Mouse (Mus musculus): ENCODE data around the gene Rfx1. TPM values are rescaled to one million over a fixed set of nuclear protein-coding genes. Genes with fewer than 3 reads are reported as not detected.

The Rfx1 gene
- polyA plus RNA-seq, 1 experiment, result 12.6 TPM

DNA sequence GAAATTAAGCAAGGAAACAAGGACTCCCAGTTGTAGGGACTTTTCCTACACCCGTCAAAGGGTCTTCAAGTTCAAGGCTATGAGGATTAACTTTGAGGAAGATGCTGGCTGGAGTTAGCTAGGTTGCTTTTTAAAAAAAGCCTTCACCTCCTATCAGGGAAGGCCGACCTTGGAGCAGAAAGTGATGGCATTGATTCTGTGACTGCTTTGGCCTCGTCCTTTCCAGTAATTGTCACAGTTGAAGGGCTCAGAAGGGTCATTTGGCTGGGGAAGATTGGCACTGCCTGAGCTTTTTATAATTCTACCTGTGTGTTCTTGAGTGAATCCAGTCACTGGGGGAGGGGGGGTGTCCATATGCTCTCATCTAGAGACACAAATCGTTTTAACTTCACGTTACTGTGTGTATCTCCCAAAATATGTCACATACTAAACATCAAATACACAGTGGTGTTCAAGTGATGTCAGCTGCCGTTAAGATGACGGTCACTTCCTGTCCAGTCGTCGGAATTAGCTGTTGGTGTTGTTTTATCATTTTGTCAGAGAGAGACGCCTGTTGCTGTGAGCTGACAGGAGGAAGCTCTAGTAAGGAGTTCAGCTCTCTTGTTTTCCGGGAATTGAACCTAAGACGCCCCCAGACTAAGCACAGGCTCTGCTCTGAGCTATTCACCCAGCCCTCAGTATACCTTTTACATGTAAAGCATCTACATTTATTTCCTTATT is 1.8 kb downstream of the Rfx1 start:
- Histone ChIP-seq H3K4me3 (ENCODE audit: insufficient read depth, low read length) (no peak overlapping the region), H3K4me1 (ENCODE audit: control insufficient read depth, insufficient read depth, low read length) (peaks cover 24% of the 10 kb centered on the region), H3K27ac (ENCODE audit: insufficient read depth, low read length) (no peak overlapping the region)

DNA sequence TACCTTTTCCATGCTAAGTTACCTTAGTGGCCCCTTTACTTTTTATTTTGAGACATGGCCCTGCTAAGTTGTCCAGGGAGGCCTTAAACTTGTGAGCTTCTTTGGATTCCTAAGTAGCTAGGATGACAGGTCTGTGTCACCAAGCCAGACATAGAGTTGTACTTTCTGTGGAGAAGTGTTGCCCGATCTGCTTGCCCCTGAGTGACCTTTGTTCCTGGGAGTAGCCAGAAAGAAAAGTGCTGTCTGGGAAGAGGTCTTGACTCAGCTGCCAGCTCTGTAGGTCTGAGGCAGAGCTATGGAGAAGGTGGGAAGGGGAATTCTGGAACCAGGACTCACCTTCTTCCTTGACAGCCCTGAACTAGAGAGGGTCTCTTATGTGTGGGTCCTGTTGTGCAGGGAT is 2.5 kb downstream of the Rfx1 start:
- Histone ChIP-seq H3K4me3 (ENCODE audit: insufficient read depth, low read length) (no peak overlapping the region), H3K4me1 (ENCODE audit: control insufficient read depth, insufficient read depth, low read length) (peaks cover 17% of the 10 kb centered on the region), H3K27ac (ENCODE audit: insufficient read depth, low read length) (no peak overlapping the region)
- no peak for TF ChIP-seq CTCF (IDR thresholded peaks at IDR 0.05; ENCODE audit: borderline replicate concordance, insufficient read depth, low read length)
- no peak for TF ChIP-seq POLR2A (IDR thresholded peaks at IDR 0.05; ENCODE audit: low read depth, low read length)

More for the DNA sequence above, 1.8 kb downstream of the Rfx1 start:
- TF ChIP-seq CTCF (IDR thresholded peaks at IDR 0.05; ENCODE audit: borderline replicate concordance, insufficient read depth, low read length) (no peak), POLR2A (IDR thresholded peaks at IDR 0.05; ENCODE audit: low read depth, low read length) (no peak)

DNA sequence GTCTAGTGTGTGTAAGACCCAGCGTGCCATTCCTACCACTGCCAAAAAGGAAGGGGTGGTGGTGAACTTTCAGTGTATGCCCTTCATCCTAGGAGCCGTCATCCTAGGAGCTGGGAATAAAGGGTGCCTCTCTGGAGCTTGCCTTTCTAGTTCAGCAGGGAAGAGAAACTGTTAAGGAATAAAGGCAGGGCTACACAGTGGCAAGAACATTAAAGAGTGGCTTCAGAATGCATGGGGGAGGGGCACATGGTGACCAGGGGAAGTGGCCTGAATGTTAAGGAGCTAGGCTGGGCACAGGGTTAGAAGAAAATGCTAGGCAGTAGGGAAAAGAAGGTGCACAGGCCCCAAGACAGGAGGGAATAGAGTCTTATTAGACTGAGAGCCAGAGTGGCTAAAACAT is 3.1 kb downstream of the Rfx1 start:
- no peak for TF ChIP-seq POLR2A (IDR thresholded peaks at IDR 0.05; ENCODE audit: low read depth, low read length)
- no peak for TF ChIP-seq CTCF (IDR thresholded peaks at IDR 0.05; ENCODE audit: borderline replicate concordance, insufficient read depth, low read length)
- H3K4me3 ChIP-seq (ENCODE audit: insufficient read depth, low read length), result no peak overlapping the region
- no peak overlapping the region for H3K27ac ChIP-seq (ENCODE audit: insufficient read depth, low read length)
- H3K4me1 ChIP-seq (ENCODE audit: control insufficient read depth, insufficient read depth, low read length), result peaks cover 15% of the 10 kb centered on the region

DNA sequence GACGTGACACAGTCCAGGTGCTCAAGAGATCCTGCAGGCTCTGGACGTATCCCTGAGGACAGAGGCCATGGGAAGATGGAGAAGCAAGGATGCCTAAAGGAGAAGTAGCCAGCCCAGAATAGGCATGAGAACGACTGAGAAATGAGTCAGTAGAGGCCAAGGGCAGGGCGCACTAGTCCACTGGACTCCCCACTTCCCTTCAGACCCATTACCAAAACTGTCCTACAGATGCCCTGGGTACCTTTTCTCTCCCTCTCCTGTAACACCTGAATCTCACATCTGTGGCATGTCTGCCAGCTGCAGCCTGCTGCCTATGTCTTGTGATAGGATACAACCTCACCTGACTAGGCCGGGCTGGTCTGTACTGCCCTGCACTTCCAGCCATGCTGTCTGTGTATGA is 3.6 kb downstream of the Rfx1 start:
- Histone ChIP-seq H3K4me1 (ENCODE audit: control insufficient read depth, insufficient read depth, low read length) (peaks cover 15% of the 10 kb centered on the region), H3K4me3 (ENCODE audit: insufficient read depth, low read length) (no peak overlapping the region), H3K27ac (ENCODE audit: insufficient read depth, low read length) (no peak overlapping the region)
- TF ChIP-seq POLR2A (IDR thresholded peaks at IDR 0.05; ENCODE audit: low read depth, low read length) (no peak), CTCF (IDR thresholded peaks at IDR 0.05; ENCODE audit: borderline replicate concordance, insufficient read depth, low read length) (no peak)

DNA sequence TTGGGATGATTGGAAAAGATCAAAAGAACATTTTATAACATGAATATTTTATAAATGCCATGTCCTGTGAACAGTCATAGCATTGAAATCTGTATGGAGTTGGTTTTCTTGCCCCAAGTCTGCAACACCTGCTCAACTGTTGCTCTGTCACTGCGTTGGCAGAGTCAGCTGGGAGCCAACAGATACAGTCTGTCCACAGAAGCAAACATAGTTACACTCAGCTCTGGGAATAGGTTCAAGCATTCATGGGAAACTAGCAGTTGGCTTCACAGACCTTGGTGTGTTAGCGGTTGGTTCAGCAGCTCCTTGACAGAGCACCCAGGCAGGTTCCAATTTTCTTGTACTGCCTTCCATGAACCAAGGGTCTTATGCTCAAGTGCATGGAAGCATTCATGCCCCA is 4.0 kb downstream of the Rfx1 start:
- peaks cover 15% of the 10 kb centered on the region for H3K4me1 ChIP-seq (ENCODE audit: control insufficient read depth, insufficient read depth, low read length)
- TF ChIP-seq POLR2A (IDR thresholded peaks at IDR 0.05; ENCODE audit: low read depth, low read length) (no peak), CTCF (IDR thresholded peaks at IDR 0.05; ENCODE audit: borderline replicate concordance, insufficient read depth, low read length) (no peak)
- no peak overlapping the region for H3K27ac ChIP-seq (ENCODE audit: insufficient read depth, low read length)
- H3K4me3 ChIP-seq (ENCODE audit: insufficient read depth, low read length), result no peak overlapping the region

DNA sequence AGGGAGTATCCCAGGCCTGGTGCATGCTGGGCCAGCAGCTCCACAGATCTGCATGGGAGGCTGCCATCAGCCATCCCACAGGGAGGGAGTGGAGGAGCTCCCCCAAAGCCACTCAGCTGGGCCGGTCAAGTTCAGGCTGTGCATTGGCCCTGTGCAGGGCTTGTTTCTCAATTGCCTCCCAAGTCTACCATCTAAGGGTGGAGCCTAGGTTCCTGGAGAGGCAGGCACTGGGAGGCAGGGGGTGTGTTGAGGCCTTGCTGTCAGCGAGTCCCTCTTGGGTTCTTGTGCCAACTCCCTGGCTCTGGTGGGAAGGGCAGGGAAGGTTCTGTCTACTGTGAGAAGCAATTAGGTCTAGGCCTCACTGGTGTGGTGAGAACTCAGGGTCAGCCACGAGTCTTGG is 5.3 kb downstream of the Rfx1 start:
- TF ChIP-seq CTCF (IDR thresholded peaks at IDR 0.05; ENCODE audit: borderline replicate concordance, insufficient read depth, low read length) (no peak), POLR2A (IDR thresholded peaks at IDR 0.05; ENCODE audit: low read depth, low read length) (no peak)
- Histone ChIP-seq H3K4me3 (ENCODE audit: insufficient read depth, low read length) (no peak overlapping the region), H3K4me1 (ENCODE audit: control insufficient read depth, insufficient read depth, low read length) (peaks cover 15% of the 10 kb centered on the region), H3K27ac (ENCODE audit: insufficient read depth, low read length) (no peak overlapping the region)

DNA sequence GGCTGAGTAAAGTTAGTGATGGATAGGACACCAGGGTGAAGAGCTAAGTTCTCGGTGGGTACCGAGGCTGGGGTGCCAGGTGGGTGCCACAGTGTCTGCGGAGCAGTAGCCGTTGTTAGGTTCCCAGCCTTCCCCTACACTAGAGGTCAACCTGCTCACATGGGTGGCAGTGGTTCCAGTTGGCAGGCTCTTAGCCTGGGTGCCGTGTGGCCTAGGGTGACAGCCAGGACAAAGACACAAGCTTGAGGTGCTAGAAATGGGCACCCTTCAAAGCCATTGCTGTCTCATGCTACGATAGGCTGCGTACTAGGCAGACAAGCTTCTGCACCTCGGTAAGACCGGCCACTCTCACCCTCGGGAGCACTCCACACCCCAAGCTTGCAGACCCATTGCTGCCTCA is 5.7 kb downstream of the Rfx1 start:
- Histone ChIP-seq H3K27ac (ENCODE audit: insufficient read depth, low read length) (no peak overlapping the region), H3K4me3 (ENCODE audit: insufficient read depth, low read length) (no peak overlapping the region), H3K4me1 (ENCODE audit: control insufficient read depth, insufficient read depth, low read length) (peaks cover 15% of the 10 kb centered on the region)
- TF ChIP-seq CTCF (IDR thresholded peaks at IDR 0.05; ENCODE audit: borderline replicate concordance, insufficient read depth, low read length), result no peak
- no peak for TF ChIP-seq POLR2A (IDR thresholded peaks at IDR 0.05; ENCODE audit: low read depth, low read length)

DNA sequence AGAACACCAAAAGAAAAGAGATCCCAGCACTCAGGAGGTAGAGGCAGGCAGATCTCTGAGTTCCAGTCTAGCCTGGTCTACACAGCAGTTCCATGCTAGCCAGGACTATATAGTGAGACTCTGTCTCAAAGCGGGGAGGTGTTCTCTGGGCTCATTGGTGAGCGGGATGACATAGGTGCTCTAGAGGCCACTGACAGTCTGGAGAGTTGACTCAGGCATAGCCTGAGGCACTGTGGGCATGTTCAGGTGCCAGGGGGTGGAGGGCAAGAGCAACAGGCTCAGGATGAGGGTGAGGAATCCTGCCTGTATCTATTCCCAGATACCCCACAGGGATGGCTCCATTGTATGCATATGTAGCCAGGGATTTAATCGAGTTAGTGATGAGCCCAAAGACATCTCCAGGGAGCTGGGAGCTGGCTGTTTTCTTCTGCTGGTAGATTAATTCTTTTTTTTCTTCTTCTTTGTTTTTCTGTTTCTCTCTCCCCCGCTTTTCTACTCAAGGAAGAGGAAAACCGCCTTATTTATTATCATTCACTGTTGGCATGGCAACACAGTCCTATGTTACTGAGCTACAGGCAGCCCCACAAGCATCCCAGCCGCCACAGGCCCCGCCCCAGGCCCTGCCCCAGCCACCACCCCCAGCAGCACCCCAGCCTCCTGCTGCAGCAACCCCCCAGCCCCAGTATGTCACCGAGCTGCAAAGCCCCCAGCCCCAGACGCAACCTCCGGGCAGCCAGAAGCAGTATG is 6.8 kb downstream of the Rfx1 start:
- H3K4me1 ChIP-seq (ENCODE audit: control insufficient read depth, insufficient read depth, low read length), result peaks cover 11% of the 10 kb centered on the region
- no peak overlapping the region for H3K27ac ChIP-seq (ENCODE audit: insufficient read depth, low read length)
- no peak overlapping the region for H3K4me3 ChIP-seq (ENCODE audit: insufficient read depth, low read length)
- TF ChIP-seq CTCF (IDR thresholded peaks at IDR 0.05; ENCODE audit: borderline replicate concordance, insufficient read depth, low read length) (no peak), POLR2A (IDR thresholded peaks at IDR 0.05; ENCODE audit: low read depth, low read length) (no peak)

DNA sequence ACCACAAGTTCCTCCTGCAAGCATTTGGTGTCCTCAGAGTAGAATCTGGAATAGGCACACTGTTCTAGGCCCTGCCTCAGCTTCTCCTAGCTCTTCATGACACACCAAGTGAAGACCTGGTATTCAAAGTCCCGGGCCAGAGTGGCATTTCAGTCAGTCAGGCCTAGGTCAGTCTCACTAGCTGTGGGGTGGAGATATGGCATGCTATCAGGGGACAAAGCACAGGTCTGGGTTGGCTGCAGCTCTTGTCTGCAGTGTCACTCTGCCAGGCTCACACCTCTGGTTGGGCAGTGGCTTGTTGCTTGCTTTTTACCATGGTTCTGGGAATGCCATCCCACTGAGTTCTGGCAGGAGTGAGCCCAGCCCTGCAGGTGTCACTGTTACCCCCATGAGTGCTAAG is 9.8 kb downstream of the Rfx1 start:
- Histone ChIP-seq H3K27ac (ENCODE audit: insufficient read depth, low read length) (no peak overlapping the region), H3K4me3 (ENCODE audit: insufficient read depth, low read length) (no peak overlapping the region), H3K4me1 (ENCODE audit: control insufficient read depth, insufficient read depth, low read length) (no peaks in the 10 kb centered on the region)
- no peak for TF ChIP-seq POLR2A (IDR thresholded peaks at IDR 0.05; ENCODE audit: low read depth, low read length)
- no peak for TF ChIP-seq CTCF (IDR thresholded peaks at IDR 0.05; ENCODE audit: borderline replicate concordance, insufficient read depth, low read length)

DNA sequence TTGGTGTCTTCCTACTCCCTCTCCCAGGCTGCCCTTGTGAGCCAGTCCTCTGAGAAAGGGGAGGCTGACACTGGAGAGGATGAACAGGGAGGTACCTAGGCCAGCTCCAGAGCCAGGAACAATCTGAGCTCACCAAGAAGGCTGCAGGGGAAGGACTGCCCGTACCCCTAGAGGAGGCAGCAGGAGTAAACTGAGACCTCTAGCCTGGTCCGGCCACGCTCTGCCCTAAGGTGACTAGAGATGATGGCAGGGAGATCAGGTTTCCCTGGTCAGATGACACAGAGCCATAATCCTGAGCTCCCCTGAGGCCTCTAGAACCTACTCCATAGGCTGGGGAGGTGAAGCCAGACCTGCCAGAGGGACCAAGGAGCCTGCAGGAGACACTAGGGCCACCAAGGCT is 10.2 kb downstream of the Rfx1 start:
- Histone ChIP-seq H3K4me3 (ENCODE audit: insufficient read depth, low read length) (no peak overlapping the region), H3K4me1 (ENCODE audit: control insufficient read depth, insufficient read depth, low read length) (no peaks in the 10 kb centered on the region), H3K27ac (ENCODE audit: insufficient read depth, low read length) (no peak overlapping the region)
- no peak for TF ChIP-seq POLR2A (IDR thresholded peaks at IDR 0.05; ENCODE audit: low read depth, low read length)

Data from embryonic fibroblast, embryonic 13.5 days (primary cell).